Mouse (Mus musculus) ES-E14 (cell line): ENCODE results near the gene Adamts2.

ENCODE experiments used
- MAFK ChIP-seq: IDR thresholded peaks from 2 replicates; pipeline ENCODE4 v1.6.1; 2014; ENCODE audit warnings: mild to moderate bottlenecking, low read depth, low read length, inconsistent platforms; ENCODE audit not compliant: insufficient read depth
- ZNF384 ChIP-seq: IDR thresholded peaks from 2 replicates; pipeline ENCODE4 v1.6.1; 2012; ENCODE audit warnings: low read depth, low read length, inconsistent platforms

DNA sequence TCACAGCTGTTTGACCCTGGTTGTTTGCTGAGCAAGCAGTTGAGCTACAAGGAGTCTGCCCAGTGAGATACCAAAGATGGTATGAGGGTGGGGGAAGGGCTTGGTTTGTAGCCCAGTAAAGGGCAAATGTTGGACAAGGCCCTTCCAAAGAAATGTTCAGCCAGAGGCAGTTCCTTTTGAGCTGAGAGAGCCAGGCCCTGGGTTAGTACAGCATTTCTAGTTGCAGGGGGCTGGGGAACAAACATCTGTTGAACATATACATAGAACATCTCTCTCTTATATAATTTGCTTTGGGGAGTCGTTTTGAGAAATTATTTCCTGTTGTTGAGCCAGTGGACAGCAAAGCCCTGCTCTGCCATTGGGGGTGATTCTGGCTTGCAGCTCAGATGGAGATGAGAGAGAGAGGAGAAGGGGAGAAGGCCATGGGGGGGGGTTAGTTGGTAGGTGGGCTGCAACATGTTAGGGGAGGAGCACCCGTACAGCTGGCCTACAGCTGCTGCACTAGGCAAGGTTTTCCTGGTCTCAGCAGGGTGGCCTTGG, 33.2 kb downstream of the Adamts2 start:
- TF ChIP-seq MAFK: no peak
- no peak for TF ChIP-seq ZNF384
